Mouse (Mus musculus): ENCODE measurements around the gene Rab3ip. TPM values are rescaled to one million over a fixed set of nuclear protein-coding genes. Genes with fewer than 3 reads are reported as not detected.

Gene Rab3ip
- polyA plus RNA-seq, 1 experiment from 2014 or later = 38.2 TPM

DNA sequence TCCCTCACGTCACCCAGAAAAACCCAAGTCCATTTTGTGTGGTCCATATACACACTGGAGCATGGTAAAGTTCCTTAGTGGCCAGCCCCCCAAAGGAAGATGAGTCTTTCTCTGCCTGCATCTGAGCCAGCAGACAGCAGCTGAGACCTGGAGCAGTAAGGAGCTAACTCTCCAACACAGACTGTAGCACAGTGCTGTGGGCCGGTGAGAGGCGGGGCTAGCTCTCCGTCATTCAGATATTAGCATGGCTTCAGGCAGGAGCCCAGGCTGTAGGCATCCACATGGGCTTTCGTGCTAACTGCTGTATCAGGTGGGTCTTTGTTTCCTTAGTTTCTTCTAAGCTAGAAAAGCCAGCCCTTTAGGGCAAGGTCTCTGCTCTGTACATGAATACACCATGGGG, 60.0 kb downstream of the Rab3ip start:
- Histone ChIP-seq H3K9me3 (no peaks in the 10 kb centered on the region), H3K4me2 (no peak overlapping the region), H3K36me3 (no peaks in the 10 kb centered on the region), H3K27me3 (no peaks in the 10 kb centered on the region), H3K4me1 (peaks cover 11% of the 10 kb centered on the region), H3K27ac (no peak overlapping the region), H3K4me3 (no peak overlapping the region), H3K9ac (no peak overlapping the region)
- ATAC-seq (ENCODE audit: insufficient number of reproducible peaks, insufficient read depth, low FRiP score, low TSS enrichment, low read depth) = no peak
- 35% methylated on average over 5 of the region's 5 CpGs for WGBS

DNA sequence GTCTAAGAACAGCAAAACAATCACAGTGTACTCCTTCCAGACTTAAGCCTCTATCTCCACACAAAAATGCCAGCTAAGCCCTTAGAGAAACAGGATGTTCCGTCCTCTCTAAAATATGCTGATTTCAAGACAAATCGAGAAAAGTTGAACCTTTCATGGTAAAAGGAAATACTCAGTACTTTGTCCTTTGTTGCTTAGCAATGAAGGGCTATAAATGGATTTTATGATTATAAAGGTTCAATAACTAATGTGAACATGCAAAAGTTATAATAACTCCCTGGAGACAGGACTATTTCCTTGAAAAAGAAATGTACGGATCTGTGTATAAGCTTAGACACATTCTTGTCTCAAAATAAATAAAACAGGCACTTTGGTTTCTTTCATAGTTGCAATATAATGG, 66.0 kb downstream of the Rab3ip start:
- no peak overlapping the region for H3K4me2 ChIP-seq
- no peaks in the 10 kb centered on the region for H3K4me1 ChIP-seq
- no peak for ATAC-seq (ENCODE audit: insufficient number of reproducible peaks, insufficient read depth, low FRiP score, low TSS enrichment, low read depth)
- H3K4me3 ChIP-seq = no peak overlapping the region
- 78% methylated on average over 3 of the region's 3 CpGs for WGBS
- no peaks in the 10 kb centered on the region for H3K9me3 ChIP-seq
- no peaks in the 10 kb centered on the region for H3K27me3 ChIP-seq
- no peak overlapping the region for H3K9ac ChIP-seq
- H3K27ac ChIP-seq = no peak overlapping the region
- no peaks in the 10 kb centered on the region for H3K36me3 ChIP-seq

DNA sequence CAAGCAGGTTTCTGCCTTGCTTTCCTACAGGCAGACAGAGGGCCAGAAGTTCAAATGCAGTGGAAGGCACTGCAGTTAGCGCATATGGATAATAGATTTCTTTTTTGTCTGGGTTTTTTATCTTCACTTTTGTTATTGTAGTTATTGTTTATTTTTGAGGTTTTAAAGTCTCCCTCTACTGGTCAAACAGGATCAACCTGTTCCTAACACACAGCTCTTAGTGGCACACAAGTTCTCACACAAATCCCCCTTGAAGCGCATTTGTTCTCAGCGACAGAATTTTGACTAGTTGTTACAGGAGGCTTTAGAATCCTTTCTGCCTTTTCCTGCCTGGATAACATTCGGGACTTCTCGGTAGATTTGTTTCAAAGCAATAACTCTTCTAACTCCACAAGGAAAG, 67.0 kb downstream of the Rab3ip start:
- Histone ChIP-seq H3K27ac (no peak overlapping the region), H3K4me3 (no peak overlapping the region), H3K9me3 (no peaks in the 10 kb centered on the region), H3K27me3 (no peaks in the 10 kb centered on the region), H3K4me1 (no peaks in the 10 kb centered on the region), H3K9ac (no peak overlapping the region), H3K4me2 (no peak overlapping the region), H3K36me3 (no peaks in the 10 kb centered on the region)
- 51% methylated on average over 5 of the region's 5 CpGs for WGBS
- no peak for ATAC-seq (ENCODE audit: insufficient number of reproducible peaks, insufficient read depth, low FRiP score, low TSS enrichment, low read depth)

DNA sequence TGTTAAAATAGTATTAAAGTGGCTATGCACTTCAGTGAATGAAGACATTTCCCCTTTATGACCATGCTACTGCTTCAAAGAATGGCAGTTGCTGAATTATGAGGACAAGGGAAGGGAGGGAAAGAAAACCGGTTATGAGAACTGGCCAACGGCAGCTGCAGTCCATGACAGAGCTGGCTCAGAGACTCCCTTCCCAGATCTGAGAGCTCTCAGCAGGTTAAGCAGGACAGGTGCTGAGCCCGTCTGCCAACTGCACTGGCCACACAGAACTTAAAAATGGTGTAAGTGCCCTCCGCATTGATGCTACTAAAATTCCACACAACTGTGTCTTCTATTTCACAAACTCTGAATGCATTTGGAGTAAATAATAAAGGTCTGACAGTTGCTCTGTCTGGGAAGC, 73.1 kb downstream of the Rab3ip start:
- WGBS = 81% methylated on average over 4 of the region's 4 CpGs
- ATAC-seq (ENCODE audit: insufficient number of reproducible peaks, insufficient read depth, low FRiP score, low TSS enrichment, low read depth) = no peak

DNA sequence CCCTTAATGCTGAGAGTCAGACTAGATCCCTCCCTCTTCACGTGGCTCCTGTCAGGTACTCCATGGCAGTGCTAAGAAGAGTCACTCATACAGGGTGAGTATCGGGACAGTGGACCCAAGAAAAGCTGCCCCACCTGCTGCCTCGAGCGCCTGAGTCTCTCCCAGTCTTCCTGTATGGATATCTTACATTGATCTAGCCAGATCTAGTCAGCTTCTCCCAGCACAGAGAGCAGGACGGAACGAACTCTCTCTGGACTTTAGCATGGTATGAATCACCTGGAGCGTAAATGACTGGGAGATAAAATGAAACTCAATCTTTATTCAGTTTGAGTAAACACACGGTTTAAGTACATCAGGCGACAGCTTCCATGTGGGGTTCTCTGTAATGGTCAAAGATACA, 76.1 kb downstream of the Rab3ip start:
- Histone ChIP-seq H3K4me1 (no peaks in the 10 kb centered on the region), H3K4me3 (no peak overlapping the region), H3K27ac (no peak overlapping the region), H3K4me2 (no peak overlapping the region), H3K9me3 (no peaks in the 10 kb centered on the region), H3K27me3 (no peaks in the 10 kb centered on the region), H3K36me3 (no peaks in the 10 kb centered on the region), H3K9ac (no peak overlapping the region)
- 75% methylated on average over 9 of the region's 9 CpGs for WGBS
- ATAC-seq (ENCODE audit: insufficient number of reproducible peaks, insufficient read depth, low FRiP score, low TSS enrichment, low read depth) = no peak

More for the DNA sequence above, 73.1 kb downstream of the Rab3ip start:
- H3K4me1 ChIP-seq = no peaks in the 10 kb centered on the region
- no peaks in the 10 kb centered on the region for H3K9me3 ChIP-seq
- no peak overlapping the region for H3K4me2 ChIP-seq
- no peaks in the 10 kb centered on the region for H3K27me3 ChIP-seq
- no peak overlapping the region for H3K27ac ChIP-seq
- H3K4me3 ChIP-seq = no peak overlapping the region
- H3K9ac ChIP-seq = no peak overlapping the region
- H3K36me3 ChIP-seq = no peaks in the 10 kb centered on the region

DNA sequence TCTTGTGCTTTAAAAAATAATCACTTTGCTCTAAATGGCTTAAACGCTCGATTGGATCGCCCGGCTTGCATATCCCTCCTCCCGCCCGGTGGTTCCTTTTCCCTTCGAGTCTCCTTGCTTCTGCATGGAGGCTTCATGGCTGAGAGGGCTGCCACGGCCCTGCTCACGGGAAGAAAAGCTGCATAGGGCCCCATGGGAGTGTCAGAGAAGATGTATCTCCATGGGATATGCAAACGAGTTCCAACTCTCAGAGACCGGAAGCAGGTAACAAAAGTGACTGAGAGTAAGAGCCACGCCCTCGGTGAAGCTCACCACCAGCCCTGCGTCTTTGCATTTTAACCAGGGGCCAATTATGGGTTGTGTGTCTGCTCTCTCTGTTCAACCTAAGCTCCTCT, 78.6 kb downstream of the Rab3ip start:
- H3K9me3 ChIP-seq = no peaks in the 10 kb centered on the region
- WGBS = 79% methylated on average over 14 of the region's 14 CpGs
- H3K27ac ChIP-seq = no peak overlapping the region
- no peaks in the 10 kb centered on the region for H3K4me1 ChIP-seq
- H3K4me2 ChIP-seq = no peak overlapping the region
- H3K27me3 ChIP-seq = no peaks in the 10 kb centered on the region
- no peak overlapping the region for H3K9ac ChIP-seq
- no peak overlapping the region for H3K4me3 ChIP-seq
- no peak for ATAC-seq (ENCODE audit: insufficient number of reproducible peaks, insufficient read depth, low FRiP score, low TSS enrichment, low read depth)
- no peaks in the 10 kb centered on the region for H3K36me3 ChIP-seq

DNA sequence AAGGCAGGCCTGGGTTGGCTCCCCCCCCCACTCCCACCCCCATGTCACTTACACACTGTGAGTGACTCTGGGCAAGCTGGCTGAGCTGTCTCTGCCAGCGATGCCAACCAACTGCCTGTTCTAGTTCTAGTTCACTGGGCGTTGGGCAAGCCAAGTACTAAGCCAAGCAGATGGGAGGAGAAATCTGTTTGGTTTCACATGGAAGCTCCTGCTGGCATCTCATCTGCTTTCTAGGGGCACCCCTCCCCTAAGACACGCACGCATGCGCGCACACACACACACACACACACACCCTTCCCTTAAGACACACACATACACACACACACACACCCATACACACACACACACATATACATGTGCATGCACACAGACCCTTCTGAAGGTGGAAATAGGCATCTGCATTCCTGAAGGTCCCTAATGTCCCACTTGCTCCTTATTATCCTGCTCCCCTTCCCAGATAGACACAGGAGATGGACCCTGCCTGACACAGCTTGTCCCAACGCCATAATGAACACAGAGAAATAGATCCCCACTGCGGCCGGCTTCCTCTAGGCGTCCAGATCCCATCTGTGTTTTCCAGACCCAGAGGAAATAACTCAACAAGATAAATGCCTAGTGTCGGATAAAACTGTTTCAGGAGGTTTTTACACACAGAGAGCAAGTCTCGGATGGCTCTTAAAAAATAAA, 79.1 kb downstream of the Rab3ip start:
- 79% methylated on average over 12 of the region's 12 CpGs for WGBS
- Histone ChIP-seq H3K27ac (no peak overlapping the region), H3K4me2 (no peak overlapping the region), H3K9ac (no peak overlapping the region), H3K4me1 (no peaks in the 10 kb centered on the region), H3K9me3 (no peaks in the 10 kb centered on the region), H3K27me3 (no peaks in the 10 kb centered on the region), H3K4me3 (no peak overlapping the region), H3K36me3 (no peaks in the 10 kb centered on the region)
- ATAC-seq (ENCODE audit: insufficient number of reproducible peaks, insufficient read depth, low FRiP score, low TSS enrichment, low read depth) = no peak

DNA sequence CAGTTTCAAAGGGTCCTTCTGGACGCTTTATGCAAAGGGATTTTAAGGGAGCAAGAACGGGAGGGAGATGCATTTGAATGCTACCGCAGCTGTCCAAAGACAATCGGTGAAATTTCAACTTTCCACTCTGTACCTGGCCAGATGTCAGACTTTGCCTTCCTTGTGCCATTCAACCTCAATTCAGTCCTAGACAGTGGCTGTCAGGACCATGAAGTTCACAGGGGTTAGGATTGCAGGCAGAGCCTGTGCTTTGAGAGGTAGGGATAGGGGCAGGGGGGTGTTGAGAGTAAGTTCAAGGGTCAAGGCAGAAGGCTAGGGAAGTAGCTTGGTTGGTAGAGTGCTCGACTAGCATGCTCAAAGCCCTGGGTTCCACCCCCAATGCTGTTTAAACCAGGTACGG, 79.8 kb downstream of the Rab3ip start:
- no peaks in the 10 kb centered on the region for H3K36me3 ChIP-seq
- H3K27me3 ChIP-seq = no peaks in the 10 kb centered on the region
- no peak overlapping the region for H3K4me3 ChIP-seq
- H3K27ac ChIP-seq = no peak overlapping the region
- no peak overlapping the region for H3K9ac ChIP-seq
- WGBS = 79% methylated on average over 6 of the region's 6 CpGs
- H3K4me1 ChIP-seq = no peaks in the 10 kb centered on the region
- no peaks in the 10 kb centered on the region for H3K9me3 ChIP-seq
- H3K4me2 ChIP-seq = no peak overlapping the region
- ATAC-seq (ENCODE audit: insufficient number of reproducible peaks, insufficient read depth, low FRiP score, low TSS enrichment, low read depth) = no peak

Other genes starting within 250 kb of the Rab3ip start
- gene Myrfl, start 53.9 kb downstream of the Rab3ip start, polyA plus RNA-seq (2015; fragmentation: Nextera tagmentation; extraction: Ambion mirVana) = 0.22 and 0.47 TPM in 2 replicates
- not detected in 2 replicates for gene Gm10271, start 21.8 kb upstream of the Rab3ip start, polyA plus RNA-seq (2015; fragmentation: Nextera tagmentation; extraction: Ambion mirVana)
- 0.21 and 0.22 TPM in 2 replicates for gene Best3, start 35.5 kb upstream of the Rab3ip start, polyA plus RNA-seq (2015; fragmentation: Nextera tagmentation; extraction: Ambion mirVana)
- 0.43 TPM in 1 of 2 replicates, not detected in the other for gene Lrrc10, start 94.6 kb upstream of the Rab3ip start, polyA plus RNA-seq (2015; fragmentation: Nextera tagmentation; extraction: Ambion mirVana)
- gene Cct2, start 113.0 kb upstream of the Rab3ip start, polyA plus RNA-seq (2015; fragmentation: Nextera tagmentation; extraction: Ambion mirVana) = 257 and 258 TPM in 2 replicates
- 20.8 and 25.8 TPM in 2 replicates for gene Frs2, start 197.8 kb upstream of the Rab3ip start, polyA plus RNA-seq (2015; fragmentation: Nextera tagmentation; extraction: Ambion mirVana)

Data from embryonic facial prominence, embryonic 13.5 days (tissue).